Mouse (Mus musculus): ENCODE measurements around the gene Maip1. TPM values are rescaled to one million over a fixed set of nuclear protein-coding genes. Genes with fewer than 3 reads are reported as not detected.

Gene Maip1
- polyA plus RNA-seq, 1 experiment from 2014 or later = 19.4 TPM

DNA sequence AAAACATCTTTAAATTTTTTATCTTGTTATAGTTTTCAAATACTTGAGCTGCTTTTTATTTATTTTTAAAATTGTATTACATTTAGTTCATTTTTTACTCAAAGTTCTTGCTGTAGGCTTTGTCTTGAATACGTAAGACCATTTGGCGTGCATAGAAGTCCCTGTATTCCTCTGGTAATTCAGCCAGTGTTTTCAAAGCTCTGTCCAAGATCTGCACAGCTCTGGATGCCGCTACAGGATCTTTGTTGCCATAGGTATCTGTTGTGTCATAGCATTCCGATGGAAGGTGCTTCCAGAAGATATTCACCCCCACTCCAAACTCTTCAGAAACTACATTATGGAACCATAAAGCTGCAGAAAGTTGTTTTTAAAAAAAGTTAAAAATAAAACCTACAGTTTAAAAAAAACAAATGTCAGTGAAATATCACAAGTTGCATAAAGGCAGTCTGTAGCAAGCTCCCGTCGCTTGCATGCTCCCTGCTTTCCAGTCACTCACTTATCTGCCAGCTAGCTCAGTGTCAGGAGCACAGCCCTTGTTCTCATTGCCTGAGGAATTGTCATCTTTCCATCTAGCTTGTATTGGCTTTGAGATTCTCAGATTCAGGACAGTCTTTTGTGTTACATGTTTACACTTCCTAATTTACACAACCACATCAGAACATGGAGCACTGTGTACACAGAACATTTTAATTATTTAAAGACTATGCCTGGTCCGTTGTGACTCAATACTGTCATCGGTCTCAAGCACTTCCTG lies 17.5 kb upstream of the Maip1 start:
- no peak for ATAC-seq (ENCODE audit: insufficient number of reproducible peaks, insufficient read depth, low FRiP score, low TSS enrichment)
- Histone ChIP-seq H3K9ac (no peak overlapping the region), H3K27ac (no peak overlapping the region), H3K4me3 (no peak overlapping the region), H3K36me3 (peaks cover 23% of the 10 kb centered on the region), H3K4me1 (no peaks in the 10 kb centered on the region), H3K27me3 (no peaks in the 10 kb centered on the region), H3K9me3 (no peaks in the 10 kb centered on the region), H3K4me2 (replicated peaks) (no peak overlapping the region)
- WGBS = 87% methylated on average over 8 of the region's 8 CpGs

- Histone ChIP-seq H3K4me1 (no peaks in the 10 kb centered on the region), H3K9me3 (no peaks in the 10 kb centered on the region), H3K27ac (no peak overlapping the region), H3K27me3 (no peaks in the 10 kb centered on the region), H3K36me3 (peaks cover 32% of the 10 kb centered on the region), H3K4me3 (no peak overlapping the region), H3K9ac (no peak overlapping the region), H3K4me2 (replicated peaks) (no peak overlapping the region)
- ATAC-seq (ENCODE audit: insufficient number of reproducible peaks, insufficient read depth, low FRiP score, low TSS enrichment) = no peak
- 93% methylated on average over 4 of the region's 4 CpGs for WGBS
These were observed 14.9 kb upstream of the Maip1 start for GRCm38 (mm10) chr1:57390993-57391790.

GRCm38 (mm10) chr1:57392417-57392816 lies 13.7 kb upstream of the Maip1 start:
- no peaks in the 10 kb centered on the region for H3K27me3 ChIP-seq
- ATAC-seq (ENCODE audit: insufficient number of reproducible peaks, insufficient read depth, low FRiP score, low TSS enrichment) = no peak
- no peak overlapping the region for H3K4me2 ChIP-seq (replicated peaks)
- peaks cover 42% of the 10 kb centered on the region for H3K36me3 ChIP-seq
- WGBS = 79% methylated on average over 4 of the region's 4 CpGs
- H3K9ac ChIP-seq = no peak overlapping the region
- no peaks in the 10 kb centered on the region for H3K4me1 ChIP-seq
- H3K4me3 ChIP-seq = no peak overlapping the region
- no peaks in the 10 kb centered on the region for H3K9me3 ChIP-seq
- no peak overlapping the region for H3K27ac ChIP-seq

GRCm38 (mm10) chr1:57394051-57394450 lies 12.1 kb upstream of the Maip1 start:
- H3K36me3 ChIP-seq = peaks cover 43% of the 10 kb centered on the region
- 71% methylated on average over 3 of the region's 3 CpGs for WGBS

GRCm38 (mm10) chr1:57400321-57400720 lies 5.8 kb upstream of the Maip1 start:
- Histone ChIP-seq H3K9ac (no peak overlapping the region), H3K27me3 (no peaks in the 10 kb centered on the region), H3K4me2 (replicated peaks) (no peak overlapping the region), H3K4me1 (peaks cover 3% of the 10 kb centered on the region; the same call in 1 of the 2 replicates), H3K27ac (no peak overlapping the region), H3K4me3 (no peak overlapping the region), H3K9me3 (no peaks in the 10 kb centered on the region), H3K36me3 (peaks cover 36% of the 10 kb centered on the region)
- WGBS = 84% methylated on average over 2 of the region's 2 CpGs
- ATAC-seq (ENCODE audit: insufficient number of reproducible peaks, insufficient read depth, low FRiP score, low TSS enrichment) = no peak

More at GRCm38 (mm10) chr1:57394051-57394450, 12.1 kb upstream of the Maip1 start:
- H3K9ac ChIP-seq = no peak overlapping the region
- no peaks in the 10 kb centered on the region for H3K4me1 ChIP-seq
- ATAC-seq (ENCODE audit: insufficient number of reproducible peaks, insufficient read depth, low FRiP score, low TSS enrichment) = no peak
- H3K4me2 ChIP-seq (replicated peaks) = no peak overlapping the region
- no peak overlapping the region for H3K4me3 ChIP-seq
- H3K27me3 ChIP-seq = no peaks in the 10 kb centered on the region
- H3K27ac ChIP-seq = no peak overlapping the region
- H3K9me3 ChIP-seq = no peaks in the 10 kb centered on the region

GRCm38 (mm10) chr1:57400877-57401276 lies 5.3 kb upstream of the Maip1 start:
- Histone ChIP-seq H3K36me3 (peaks cover 36% of the 10 kb centered on the region), H3K4me3 (no peak overlapping the region), H3K27me3 (no peaks in the 10 kb centered on the region), H3K27ac (no peak overlapping the region), H3K9ac (no peak overlapping the region), H3K4me2 (replicated peaks) (no peak overlapping the region), H3K4me1 (peaks cover 6% of the 10 kb centered on the region; the same call in 1 of the 2 replicates), H3K9me3 (no peaks in the 10 kb centered on the region)
- no peak for ATAC-seq (ENCODE audit: insufficient number of reproducible peaks, insufficient read depth, low FRiP score, low TSS enrichment)
- WGBS = 91% methylated on average over 2 of the region's 2 CpGs

GRCm38 (mm10) chr1:57402116-57402515 lies 4.0 kb upstream of the Maip1 start:
- H3K27me3 ChIP-seq = no peaks in the 10 kb centered on the region
- peaks cover 6% of the 10 kb centered on the region; the same call in 1 of the 2 replicates for H3K4me1 ChIP-seq
- ATAC-seq (ENCODE audit: insufficient number of reproducible peaks, insufficient read depth, low FRiP score, low TSS enrichment) = no peak
- H3K9ac ChIP-seq = no peak overlapping the region
- no peak overlapping the region for H3K4me2 ChIP-seq (replicated peaks)
- H3K36me3 ChIP-seq = peaks cover 26% of the 10 kb centered on the region
- H3K4me3 ChIP-seq = no peak overlapping the region
- H3K9me3 ChIP-seq = no peaks in the 10 kb centered on the region
- 91% methylated on average over 5 of the region's 5 CpGs for WGBS
- H3K27ac ChIP-seq = no peak overlapping the region

- no peak overlapping the region for H3K27ac ChIP-seq
- no peak overlapping the region for H3K4me3 ChIP-seq
- H3K27me3 ChIP-seq = no peaks in the 10 kb centered on the region
- WGBS = 79% methylated on average over 2 of the region's 2 CpGs
- no peak overlapping the region for H3K9ac ChIP-seq
- peak overlapping the region; percentile 73; the same call in 1 of the 2 replicates for H3K4me2 ChIP-seq (replicated peaks)
- no peak for ATAC-seq (ENCODE audit: insufficient number of reproducible peaks, insufficient read depth, low FRiP score, low TSS enrichment)
- H3K9me3 ChIP-seq = no peaks in the 10 kb centered on the region
- peaks cover 16% of the 10 kb centered on the region for H3K36me3 ChIP-seq
- H3K4me1 ChIP-seq = peaks cover 24% of the 10 kb centered on the region
These were observed 2.9 kb downstream of the Maip1 start for GRCm38 (mm10) chr1:57408994-57409393.

GRCm38 (mm10) chr1:57413397-57413796 lies 7.3 kb downstream of the Maip1 start:
- Histone ChIP-seq H3K9me3 (no peaks in the 10 kb centered on the region), H3K36me3 (peaks cover 42% of the 10 kb centered on the region), H3K4me2 (replicated peaks) (no peak overlapping the region), H3K4me3 (no peak overlapping the region), H3K27ac (no peak overlapping the region), H3K9ac (no peak overlapping the region), H3K27me3 (no peaks in the 10 kb centered on the region), H3K4me1 (peaks cover 9% of the 10 kb centered on the region)
- no peak for ATAC-seq (ENCODE audit: insufficient number of reproducible peaks, insufficient read depth, low FRiP score, low TSS enrichment)
- WGBS = 72% methylated on average over 2 of the region's 2 CpGs

- ATAC-seq (ENCODE audit: insufficient number of reproducible peaks, insufficient read depth, low FRiP score, low TSS enrichment) = no peak
- no peak overlapping the region for H3K9ac ChIP-seq
- H3K27ac ChIP-seq = no peak overlapping the region
- H3K4me2 ChIP-seq (replicated peaks) = no peak overlapping the region
- no peak overlapping the region for H3K4me3 ChIP-seq
- H3K27me3 ChIP-seq = no peaks in the 10 kb centered on the region
- H3K9me3 ChIP-seq = no peaks in the 10 kb centered on the region
- H3K36me3 ChIP-seq = no peaks in the 10 kb centered on the region
- no peaks in the 10 kb centered on the region for H3K4me1 ChIP-seq
- 5% methylated on average over 1 of the region's 1 CpGs for WGBS
These were observed 17.6 kb downstream of the Maip1 start for GRCm38 (mm10) chr1:57423696-57424095.

- 45% methylated on average over 16 of the region's 16 CpGs for WGBS
- peak overlapping the region; percentile 37 for H3K4me2 ChIP-seq (replicated peaks)
- H3K4me1 ChIP-seq = peaks cover 9% of the 10 kb centered on the region; the same call in 1 of the 2 replicates
- H3K9me3 ChIP-seq = no peaks in the 10 kb centered on the region
- no peaks in the 10 kb centered on the region for H3K36me3 ChIP-seq
- no peaks in the 10 kb centered on the region for H3K27me3 ChIP-seq
- H3K9ac ChIP-seq = no peak overlapping the region
- H3K4me3 ChIP-seq = no peak overlapping the region
- peak; percentile 66; the same call in 1 of the 2 replicates for ATAC-seq (ENCODE audit: insufficient number of reproducible peaks, insufficient read depth, low FRiP score, low TSS enrichment)
- H3K27ac ChIP-seq = 0 out of 2 replicates have a peak overlapping the region, but pooled peaks have one; percentile 11
These were observed 22.5 kb downstream of the Maip1 start for GRCm38 (mm10) chr1:57428368-57429308.
